Mouse (Mus musculus) liver, embryonic 16.5 days (tissue): ENCODE data around the gene Sipa1l2. TPM values are rescaled to one million over a fixed set of nuclear protein-coding genes. Genes with fewer than 3 reads are reported as not detected.

Experiments used
- ATAC-seq: fragments of 200-750 bp; cut with Nextera tagmentation; 2 replicates; pipeline ENCODE4 v1.8.0; 2017; ENCODE audit warnings: low read depth, mild to moderate bottlenecking, moderate number of reproducible peaks, moderate library complexity
- H3K27ac ChIP-seq: fragments of 300-500 bp; sonication (generic); 2 replicates; pipeline ENCODE4 v1.5.1; 2014; ENCODE audit warnings: mild to moderate bottlenecking, low read length
- H3K27me3 ChIP-seq: fragments of 300-500 bp; sonication (generic); 2 replicates; pipeline ENCODE4 v1.6.1; 2014; ENCODE audit warnings: low read depth, low read length, mixed read lengths; ENCODE audit not compliant: control insufficient read depth, insufficient read depth
- H3K36me3 ChIP-seq: fragments of 300-500 bp; sonication (generic); 2 replicates; pipeline ENCODE4 v1.6.1; 2014; ENCODE audit warnings: mild to moderate bottlenecking; ENCODE audit not compliant: control insufficient read depth, insufficient read depth
- H3K4me1 ChIP-seq: fragments of 300-500 bp; sonication (generic); 2 replicates; pipeline ENCODE4 v1.6.1; 2014; ENCODE audit warnings: low read depth, low read length, mixed read lengths; ENCODE audit not compliant: control insufficient read depth
- H3K4me2 ChIP-seq: fragments of 300-500 bp; sonication (generic); 2 replicates; pipeline ENCODE4 v1.6.1; 2014; ENCODE audit warnings: low read depth, low read length, mixed read lengths
- H3K4me3 ChIP-seq: fragments of 300-500 bp; sonication (generic); 2 replicates; pipeline ENCODE4 v1.5.1; 2014; ENCODE audit warnings: low read depth, mild to moderate bottlenecking, low read length
- H3K9ac ChIP-seq: fragments of 300-500 bp; sonication (generic); 2 replicates; pipeline ENCODE4 v1.6.1; 2014; ENCODE audit warnings: low read depth, low read length
- H3K9me3 ChIP-seq: fragments of 300-500 bp; sonication (generic); replicated peaks from 2 replicates; pipeline ENCODE4 v1.6.1; 2016; ENCODE audit warnings: low read length; ENCODE audit not compliant: control insufficient read depth
- WGBS: fragments of 180-500 bp; shearing (Covaris S2); extraction: QIAGEN DNeasy Blood & Tissue Kit; methylation state at CpG from one replicate; pipeline ENCODE4 v1.1.7; 2014; ENCODE audit not compliant: insufficient replicate concordance; 5-methylcytosine and 5-hydroxymethylcytosine counted together
- polyA plus RNA-seq: library from polyadenylated mRNA; unstranded; fragments of >200 nt; fragmentation: Nextera tagmentation; extraction: Ambion mirVana; gene quantifications from 2 replicates; pipeline ENCODE4 v1.2.1, GENCODE M21; 2015

Sipa1l2 gene
- polyA plus RNA-seq, 1 experiment from 2014 or later, result 1.1 TPM

- H3K36me3 ChIP-seq, result no peaks in the 10 kb centered on the region
- H3K27ac ChIP-seq, result no peak overlapping the region
- no peak overlapping the region for H3K4me3 ChIP-seq
- no peaks in the 10 kb centered on the region for H3K9me3 ChIP-seq
- no peaks in the 10 kb centered on the region for H3K27me3 ChIP-seq
- H3K9ac ChIP-seq, result no peak overlapping the region
- H3K4me2 ChIP-seq, result no peak overlapping the region
- no peaks in the 10 kb centered on the region for H3K4me1 ChIP-seq
- ATAC-seq, result no peak
- 63% methylated on average over 4 of the region's 4 CpGs for WGBS
Observed at GRCm38 (mm10) chr8:125607714-125608223, 38.2 kb upstream of the Sipa1l2 start.

GRCm38 (mm10) chr8:125606937-125607336 is 37.3 kb upstream of the Sipa1l2 start:
- H3K9me3 ChIP-seq, result no peaks in the 10 kb centered on the region
- no peaks in the 10 kb centered on the region for H3K36me3 ChIP-seq
- 34% methylated on average over 3 of the region's 3 CpGs for WGBS
- H3K4me1 ChIP-seq, result no peaks in the 10 kb centered on the region
- H3K27ac ChIP-seq, result no peak overlapping the region
- H3K27me3 ChIP-seq, result no peaks in the 10 kb centered on the region
- ATAC-seq, result no peak
- no peak overlapping the region for H3K4me3 ChIP-seq
- no peak overlapping the region for H3K4me2 ChIP-seq
- no peak overlapping the region for H3K9ac ChIP-seq

- Histone ChIP-seq H3K36me3 (no peaks in the 10 kb centered on the region), H3K4me2 (no peak overlapping the region), H3K27ac (no peak overlapping the region), H3K4me1 (no peaks in the 10 kb centered on the region), H3K9me3 (no peaks in the 10 kb centered on the region), H3K9ac (no peak overlapping the region), H3K27me3 (no peaks in the 10 kb centered on the region), H3K4me3 (no peak overlapping the region)
- 68% methylated on average over 8 of the region's 8 CpGs for WGBS
- ATAC-seq, result no peak
Observed at GRCm38 (mm10) chr8:125604817-125605512, 35.4 kb upstream of the Sipa1l2 start.

- no peak overlapping the region for H3K4me3 ChIP-seq
- no peaks in the 10 kb centered on the region for H3K36me3 ChIP-seq
- H3K27me3 ChIP-seq, result no peaks in the 10 kb centered on the region
- no peaks in the 10 kb centered on the region; the same call in 1 of the 2 replicates for H3K4me1 ChIP-seq
- no peaks in the 10 kb centered on the region for H3K9me3 ChIP-seq
- H3K9ac ChIP-seq, result no peak overlapping the region
- no peak overlapping the region for H3K27ac ChIP-seq
- 79% methylated on average over 18 of the region's 18 CpGs for WGBS
- H3K4me2 ChIP-seq, result no peak overlapping the region
- ATAC-seq, result no peak
Observed at GRCm38 (mm10) chr8:125604213-125604816, 34.7 kb upstream of the Sipa1l2 start.

GRCm38 (mm10) chr8:125603312-125603840 is 33.8 kb upstream of the Sipa1l2 start:
- ATAC-seq, result no peak
- no peaks in the 10 kb centered on the region; the same call in 1 of the 2 replicates for H3K4me1 ChIP-seq
- H3K9ac ChIP-seq, result no peak overlapping the region
- no peak overlapping the region for H3K4me3 ChIP-seq
- no peaks in the 10 kb centered on the region for H3K27me3 ChIP-seq
- no peaks in the 10 kb centered on the region for H3K36me3 ChIP-seq
- H3K27ac ChIP-seq, result no peak overlapping the region
- H3K4me2 ChIP-seq, result no peak overlapping the region
- H3K9me3 ChIP-seq, result no peaks in the 10 kb centered on the region
- 61% methylated on average over 8 of the region's 8 CpGs for WGBS

GRCm38 (mm10) chr8:125600033-125600686 is 30.6 kb upstream of the Sipa1l2 start:
- 15% methylated on average over 12 of the region's 12 CpGs for WGBS
- no peaks in the 10 kb centered on the region for H3K27me3 ChIP-seq
- no peak overlapping the region for H3K27ac ChIP-seq
- no peaks in the 10 kb centered on the region; the same call in 1 of the 2 replicates for H3K4me1 ChIP-seq
- no peak for ATAC-seq
- H3K4me2 ChIP-seq, result no peak overlapping the region
- H3K9me3 ChIP-seq, result no peaks in the 10 kb centered on the region
- no peaks in the 10 kb centered on the region for H3K36me3 ChIP-seq
- no peak overlapping the region for H3K4me3 ChIP-seq
- no peak overlapping the region for H3K9ac ChIP-seq

- Histone ChIP-seq H3K4me3 (no peak overlapping the region), H3K36me3 (no peaks in the 10 kb centered on the region), H3K4me2 (no peak overlapping the region), H3K9me3 (no peaks in the 10 kb centered on the region), H3K4me1 (no peaks in the 10 kb centered on the region; the same call in 1 of the 2 replicates), H3K27me3 (no peaks in the 10 kb centered on the region), H3K9ac (no peak overlapping the region), H3K27ac (no peak overlapping the region)
- no peak for ATAC-seq
- 26% methylated on average over 17 of the region's 17 CpGs for WGBS
Observed at GRCm38 (mm10) chr8:125595571-125596508, 26.2 kb upstream of the Sipa1l2 start.

GRCm38 (mm10) chr8:125590363-125590762 is 20.8 kb upstream of the Sipa1l2 start:
- no peaks in the 10 kb centered on the region for H3K27me3 ChIP-seq
- WGBS, result 50% methylated on average over 3 of the region's 3 CpGs
- H3K4me3 ChIP-seq, result no peak overlapping the region
- H3K4me1 ChIP-seq, result no peaks in the 10 kb centered on the region
- no peak overlapping the region for H3K9ac ChIP-seq
- no peak overlapping the region for H3K4me2 ChIP-seq
- no peak overlapping the region for H3K27ac ChIP-seq
- ATAC-seq, result no peak
- H3K9me3 ChIP-seq, result no peaks in the 10 kb centered on the region
- H3K36me3 ChIP-seq, result no peaks in the 10 kb centered on the region
